18 mouse cellular contexts compared by ENCODE assay signal in the genomic region with DNA sequence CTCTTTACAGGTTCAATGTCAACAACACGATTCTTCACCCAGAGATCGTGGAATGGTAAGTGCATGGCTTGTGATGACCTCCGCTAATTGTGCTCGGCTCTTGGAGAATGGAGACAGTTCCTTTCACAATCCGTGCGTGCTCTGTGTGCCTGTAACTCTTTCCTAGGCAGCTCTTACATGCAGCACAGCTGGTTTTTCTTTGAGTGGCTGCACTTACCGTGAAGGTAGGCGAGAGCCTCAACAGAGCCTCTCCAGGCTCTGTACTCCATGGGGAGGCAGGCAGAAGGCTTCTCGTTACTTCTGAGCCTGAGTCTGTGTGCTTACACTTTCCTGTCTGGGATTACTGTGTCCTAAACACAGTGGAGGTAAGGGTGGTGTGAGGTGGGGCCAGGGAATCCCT.
"Had no signal": no experiment of that assay in that cellular context is flagged by ENCODE, and none has a peak within 500 bp of the region (broad histone marks: within the 10 kb centered on the region; RNA-seq: fewer than 3 reads in every experiment).

No protein-coding gene starts in this region.

- H3K4me2 ChIP-seq: limb, embryonic 12.5 days; limb, embryonic 15.5 days; liver, embryonic 11.5 days; midbrain, embryonic 13.5 days; neural tube, embryonic 12.5 days had no signal

- H3K9ac ChIP-seq: limb, embryonic 12.5 days; limb, embryonic 15.5 days; liver, embryonic 14.5 days; liver, postnatal 0 days; midbrain, embryonic 13.5 days; neural tube, embryonic 12.5 days had no signal

- ATAC-seq: inflammation-experienced regulatory T-cells, adult 6 months; intestine, embryonic 16.5 days; liver, postnatal 0 days; midbrain, embryonic 13.5 days had no signal

- H3K27me3 ChIP-seq: limb, embryonic 12.5 days; limb, embryonic 15.5 days; midbrain, embryonic 13.5 days; neural tube, embryonic 12.5 days had no signal

- H3K36me3 ChIP-seq: midbrain, embryonic 13.5 days had no signal

- H3K4me3 ChIP-seq: limb, embryonic 12.5 days; limb, embryonic 15.5 days; midbrain, embryonic 13.5 days; neural tube, embryonic 12.5 days had no signal

- H3K9me3 ChIP-seq: limb, embryonic 12.5 days; limb, embryonic 15.5 days; midbrain, embryonic 13.5 days; neural tube, embryonic 12.5 days had no signal

- DNase-seq: kidney, adult 18-20 months; kidney, adult 9 months; kidney, postnatal 14 days; kidney, postnatal 4 days; left cerebral cortex, postnatal 4 days; liver, postnatal 0 days; thymus, adult 18-20 months; thymus, postnatal 36 days had no signal

- H3K27ac ChIP-seq: limb, embryonic 12.5 days; limb, embryonic 15.5 days; liver, embryonic 14.5 days; macrophage; neural tube, embryonic 12.5 days; stomach, postnatal 0 days had no signal
